Mouse (Mus musculus) thymus, adult 2 months (tissue): ENCODE measurements around the gene Aspm.

Experiments used
- CTCF ChIP-seq: fragments of 200-500 bp; IDR thresholded peaks from 2 replicates; pipeline ENCODE4 v1.5.1; 2012; ENCODE audit warnings: mild to moderate bottlenecking, control low read depth, low read length, moderate library complexity, borderline replicate concordance; ENCODE audit not compliant: control insufficient read depth, poor library complexity, insufficient read depth; ENCODE audit errors: extremely low read depth
- POLR2A ChIP-seq: fragments of 200-500 bp; IDR thresholded peaks from 2 replicates; pipeline ENCODE4 v1.6.1; 2012; ENCODE audit warnings: mild to moderate bottlenecking, low read length, control low read depth, moderate library complexity; ENCODE audit not compliant: control insufficient read depth, poor library complexity, insufficient read depth; ENCODE audit errors: extremely low read depth

- TF ChIP-seq CTCF = no peak
- no peak for TF ChIP-seq POLR2A
Measured at GRCm38 (mm10) chr1:139421521-139421874, 33.1 kb upstream of the Aspm start.
